Mouse (Mus musculus) CD4-positive, CD25-positive, alpha-beta regulatory T cell, adult 4 months (primary cell): ENCODE measurements around the gene Map3k10. TPM values are rescaled to one million over a fixed set of nuclear protein-coding genes. Genes with fewer than 3 reads are reported as not detected.
A peak's percentile ranks its signal among the peaks of the same experiment; 100 is the strongest.

Source experiments
- ATAC-seq: one replicate; pipeline ENCODE4 v1.8.0; 2017
- polyA plus RNA-seq, 2 experiments: library from polyadenylated mRNA; unstranded; fragments of 100-300 nt; shearing (Covaris generic); gene quantifications; one replicate each; pipeline ENCODE4 v1.2.1; 2017

The Map3k10 gene
- 1 to 10 TPM in 1 of 2 experiments, under 1 TPM in 1; 0.76 to 1.5 TPM for polyA plus RNA-seq

DNA sequence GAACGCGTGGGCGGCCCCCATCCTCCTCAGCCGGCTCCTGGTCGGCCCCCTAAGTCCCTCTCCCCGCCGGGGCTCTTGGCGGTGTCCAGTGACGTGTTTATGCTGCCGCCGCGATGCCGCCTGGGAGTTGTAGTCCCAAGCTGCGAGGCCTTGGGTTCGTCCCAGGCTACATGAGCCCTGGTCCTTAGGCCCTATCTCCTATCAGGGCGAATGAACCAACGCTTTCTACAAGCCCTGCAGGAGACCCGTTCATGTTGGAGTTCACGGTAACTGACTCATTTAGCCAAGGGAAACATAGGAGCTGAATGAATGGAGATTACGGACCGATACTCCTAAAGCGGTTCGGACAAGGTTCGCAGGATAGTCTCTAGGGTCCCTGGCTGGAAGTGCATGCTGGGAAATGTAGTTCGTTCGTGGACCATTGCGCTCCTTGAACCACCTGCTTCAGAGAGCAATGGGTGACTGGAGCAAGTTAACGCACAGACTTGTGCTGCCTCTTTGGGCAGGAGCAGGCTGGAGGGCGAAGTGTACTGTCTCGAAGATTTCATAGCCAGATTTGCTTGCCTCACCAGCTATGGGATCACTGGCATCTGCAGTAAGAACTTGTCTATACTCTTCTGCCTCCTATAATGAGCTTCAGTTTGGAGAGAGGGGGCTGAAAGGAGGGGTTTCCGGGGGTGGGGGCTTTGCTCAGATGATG is at the start of gene Map3k10:
Map3k10 (minus strand) TSS at position 77 of the 700 bp plus-strand sequence.
- ATAC-seq, result peak; percentile 96

DNA sequence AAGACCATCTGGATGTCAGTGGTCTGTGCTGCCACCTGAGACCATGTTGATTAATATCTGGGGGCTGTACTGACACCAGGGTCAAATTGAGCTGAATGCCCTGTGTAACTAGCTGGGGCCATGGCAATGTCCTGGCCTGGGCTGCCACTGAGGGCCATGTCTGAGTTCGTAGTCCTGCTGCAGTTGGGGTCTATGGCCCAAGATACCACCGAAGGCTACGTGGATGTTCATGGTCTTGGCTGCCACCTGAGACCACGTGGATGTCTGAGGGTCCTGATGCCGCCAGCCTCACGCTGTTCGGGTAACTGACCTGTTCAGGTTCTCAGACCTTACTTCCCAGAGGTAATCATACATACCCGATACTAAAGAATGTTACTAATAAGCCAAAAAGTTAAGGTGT is 47.6 kb upstream of the Map3k10 start:
- ATAC-seq, result no peak

DNA sequence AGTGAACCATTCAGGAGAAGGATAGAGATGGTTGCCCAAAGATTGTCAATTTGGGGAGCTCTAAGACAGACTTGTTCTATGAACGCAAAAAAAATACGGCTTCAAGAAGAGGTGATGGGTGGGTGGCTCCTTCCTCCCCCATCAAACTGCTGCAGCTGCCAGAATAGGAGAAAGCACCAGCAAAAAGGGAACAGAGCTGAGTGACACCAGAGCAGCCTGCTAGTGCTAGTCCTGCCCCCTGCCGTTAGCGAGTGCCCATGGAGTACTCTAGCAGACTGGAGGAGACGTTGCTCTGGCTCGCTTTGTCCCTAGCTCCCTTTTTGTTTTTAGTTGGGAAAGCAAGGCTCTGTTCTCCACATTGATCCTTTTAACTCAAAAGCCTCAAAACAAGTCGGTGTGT is 36.0 kb upstream of the Map3k10 start:
- ATAC-seq, result no peak

DNA sequence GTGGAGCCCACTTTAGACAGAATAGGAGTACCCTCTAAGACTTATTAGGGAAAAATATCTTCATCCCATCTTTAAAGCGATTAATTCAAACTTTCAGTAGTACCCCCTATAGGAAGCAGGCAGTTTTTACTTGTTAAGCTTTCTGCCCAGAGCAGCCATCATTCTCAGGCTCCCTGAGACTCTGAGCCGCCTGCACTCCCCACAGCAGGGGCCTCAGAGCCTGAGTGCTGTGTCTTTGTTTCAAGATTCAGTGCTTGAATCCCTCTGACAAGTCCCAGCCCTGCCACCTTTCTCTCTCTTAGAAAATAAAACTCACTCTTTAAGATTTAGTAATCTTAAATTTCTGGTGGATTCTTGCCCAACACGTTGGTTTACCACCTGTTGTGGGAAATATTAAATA is 22.3 kb upstream of the Map3k10 start:
- ATAC-seq, result no peak

DNA sequence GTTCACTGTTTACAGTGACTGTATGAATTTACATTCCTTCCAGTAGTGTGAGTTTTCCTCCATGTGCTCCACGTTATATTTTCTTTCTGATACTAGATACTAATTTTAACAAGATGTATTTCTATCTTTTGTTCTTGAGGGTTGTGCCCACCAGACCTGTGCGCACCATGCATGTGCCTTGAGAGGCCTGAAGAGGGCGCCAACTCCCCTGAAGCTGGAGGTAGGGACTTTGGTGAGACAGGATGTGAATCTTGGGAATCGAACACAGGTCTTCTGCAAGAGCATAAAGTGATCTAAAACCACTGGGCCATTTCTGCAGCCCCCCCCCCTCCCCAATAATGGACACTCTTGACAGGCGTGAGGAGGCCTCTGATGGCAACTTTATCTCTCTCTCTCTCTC is 16.7 kb upstream of the Map3k10 start:
- ATAC-seq, result no peak

DNA sequence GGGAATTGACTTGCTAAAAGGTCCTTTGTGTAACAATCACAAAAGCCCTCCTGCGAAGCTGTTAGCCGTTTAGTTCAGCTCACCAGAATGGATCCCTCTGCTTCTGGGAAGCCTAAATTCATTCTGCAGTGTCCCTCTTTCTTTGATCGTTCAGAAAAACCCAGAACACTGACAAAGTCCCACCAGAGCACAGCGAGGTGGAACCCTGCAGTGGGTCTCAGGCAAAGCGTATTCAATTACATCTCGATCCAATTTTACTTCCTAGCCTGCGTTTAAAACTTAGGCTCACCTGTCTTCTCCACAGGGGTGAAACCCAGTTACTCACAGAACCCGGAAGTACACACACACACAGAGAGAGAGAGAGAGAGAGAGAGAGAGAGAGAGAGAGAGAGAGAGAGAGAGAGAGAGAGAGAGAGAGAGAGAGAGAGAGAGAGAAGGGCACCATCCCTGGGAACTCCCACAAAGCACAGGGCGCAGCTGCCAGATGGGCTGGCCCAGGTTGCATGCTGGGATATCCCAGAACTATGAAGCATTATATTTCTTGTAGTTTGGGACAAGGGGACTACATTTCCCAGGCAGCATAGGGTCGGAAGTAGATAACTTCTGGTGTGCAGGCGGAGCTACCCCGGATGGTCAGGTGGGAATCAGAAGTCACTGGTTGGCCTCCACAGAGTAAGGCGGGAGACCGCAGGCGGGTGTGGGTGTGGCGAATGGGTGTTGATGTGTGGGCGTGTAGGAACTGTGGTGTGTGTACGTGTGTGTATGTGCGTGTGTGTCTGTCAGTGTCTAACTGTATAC is 14.6 kb upstream of the Map3k10 start, which contains the start of gene Zfp607b:
Zfp607b (plus strand) TSS at position 526 of the 798 bp plus-strand sequence.
- ATAC-seq, result peak; percentile 98

DNA sequence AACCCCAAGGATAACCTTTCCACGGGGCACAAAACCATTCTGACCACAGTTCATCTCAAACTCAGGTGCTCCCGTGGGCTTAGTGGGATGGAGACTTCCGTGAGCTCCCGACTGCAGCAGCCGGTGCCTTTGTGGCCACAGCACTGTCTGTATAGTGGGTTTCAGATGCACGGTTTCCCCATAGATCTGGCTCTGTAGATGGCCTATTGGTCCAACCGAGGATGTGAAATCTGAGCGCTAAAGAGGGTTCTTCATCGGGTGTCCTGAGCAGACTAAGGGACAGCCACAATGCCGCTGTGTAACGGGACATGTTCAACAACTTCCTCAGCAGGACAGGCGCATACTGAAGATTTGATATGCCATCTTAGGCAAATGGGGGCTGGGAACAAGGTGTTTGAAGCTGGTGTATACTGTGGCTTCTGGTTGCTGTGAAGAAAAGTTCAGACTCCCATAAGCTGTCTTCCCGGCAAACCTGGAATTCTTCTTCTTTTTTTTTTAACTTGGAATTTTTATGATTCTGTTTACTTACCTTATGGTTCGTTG is 13.9 kb upstream of the Map3k10 start:
- ATAC-seq, result no peak

DNA sequence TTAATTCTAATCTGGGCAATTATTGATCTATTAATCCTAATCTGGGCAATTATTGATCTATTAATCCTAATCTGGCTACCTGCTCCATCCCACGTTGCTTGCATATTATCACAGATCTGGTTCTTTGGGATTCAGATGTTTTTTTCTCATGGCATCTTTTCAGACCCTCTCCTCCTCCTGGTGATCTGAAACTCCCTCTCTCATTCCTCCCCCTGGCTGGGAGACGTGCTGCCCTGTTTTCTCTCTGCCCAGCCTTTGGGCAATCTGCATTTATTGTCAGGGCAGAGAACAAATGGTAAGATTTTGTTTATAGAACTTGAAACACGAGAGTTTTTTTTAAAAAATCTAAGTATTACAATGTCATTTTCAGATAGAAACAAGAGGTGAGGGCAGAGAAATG is 13.4 kb upstream of the Map3k10 start:
- no peak for ATAC-seq

DNA sequence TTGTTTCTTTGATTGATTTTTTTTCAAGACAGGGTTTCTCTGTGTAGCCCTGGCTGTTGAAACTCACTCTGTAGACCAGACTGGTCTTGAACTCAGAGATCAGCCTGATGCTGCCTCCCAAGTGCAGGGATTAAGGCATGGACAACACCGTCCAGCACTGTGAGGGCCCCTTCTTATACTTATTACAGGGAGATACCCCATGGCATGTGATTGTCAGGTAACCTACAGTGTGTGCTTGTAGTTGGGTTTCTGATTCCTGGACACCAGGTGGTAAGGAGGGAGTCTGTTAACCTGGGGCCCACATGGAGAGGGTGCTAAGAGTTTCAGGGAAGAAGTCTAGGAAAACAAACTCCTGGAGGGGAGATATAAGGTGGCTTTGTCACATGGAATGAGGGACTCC is 12.6 kb upstream of the Map3k10 start:
- no peak for ATAC-seq

DNA sequence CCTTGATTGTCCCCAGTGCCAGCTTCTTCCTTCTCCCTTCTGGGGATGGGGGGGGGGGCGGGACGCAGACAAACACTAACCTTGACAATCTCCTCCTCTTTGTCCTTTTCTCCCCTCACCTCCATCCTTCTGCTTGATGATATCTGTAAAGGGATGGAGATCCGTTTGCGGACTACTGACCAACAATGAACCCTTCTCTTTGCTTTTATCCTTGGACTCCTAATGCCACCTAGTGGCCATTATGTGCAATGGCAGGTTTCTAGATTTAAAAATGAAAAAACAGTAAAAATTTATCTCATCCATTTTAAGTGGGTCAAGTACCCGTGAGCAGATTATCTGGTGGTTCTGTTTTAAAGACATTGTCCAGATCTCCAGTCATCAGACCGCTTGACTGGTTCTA is 11.3 kb upstream of the Map3k10 start:
- no peak for ATAC-seq

DNA sequence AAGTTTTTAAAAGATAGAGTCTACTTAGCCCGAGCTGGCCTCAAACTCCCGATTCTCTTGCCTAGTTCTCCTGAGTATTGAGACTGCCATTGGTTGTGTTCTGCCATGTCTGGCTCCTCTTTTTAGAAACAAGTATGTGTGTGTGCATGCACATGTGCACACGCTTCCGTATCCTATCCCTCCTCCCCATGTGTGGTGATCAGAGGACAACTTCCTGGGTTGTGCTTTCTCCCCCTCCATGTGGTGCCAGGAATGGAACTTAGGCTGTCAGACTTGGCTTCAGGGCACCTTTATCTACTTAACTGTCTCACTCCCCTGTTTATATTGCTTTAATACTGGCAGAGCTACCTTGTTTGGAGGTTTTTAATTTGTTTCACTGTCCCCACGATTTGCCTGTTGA is 10.8 kb upstream of the Map3k10 start:
- no peak for ATAC-seq

DNA sequence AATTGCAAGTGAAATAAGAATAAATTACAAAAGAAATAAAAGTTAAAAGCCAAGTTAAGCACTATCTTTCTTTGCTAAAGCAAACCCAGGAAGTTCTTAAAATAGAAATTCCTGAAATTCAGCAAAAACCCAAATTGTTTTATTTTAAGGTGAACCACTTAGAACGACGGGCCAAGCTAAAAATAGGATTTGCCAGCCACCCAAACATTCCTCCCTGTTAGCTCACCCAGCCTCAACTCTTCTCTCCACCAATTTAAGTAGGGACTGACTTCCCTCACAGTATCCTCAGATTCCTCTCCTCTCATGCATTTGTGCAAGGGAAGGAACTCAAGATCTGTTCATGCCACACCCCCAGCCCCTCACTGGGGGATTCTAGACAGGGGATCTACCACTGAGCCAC is 8.8 kb upstream of the Map3k10 start:
- ATAC-seq, result no peak

DNA sequence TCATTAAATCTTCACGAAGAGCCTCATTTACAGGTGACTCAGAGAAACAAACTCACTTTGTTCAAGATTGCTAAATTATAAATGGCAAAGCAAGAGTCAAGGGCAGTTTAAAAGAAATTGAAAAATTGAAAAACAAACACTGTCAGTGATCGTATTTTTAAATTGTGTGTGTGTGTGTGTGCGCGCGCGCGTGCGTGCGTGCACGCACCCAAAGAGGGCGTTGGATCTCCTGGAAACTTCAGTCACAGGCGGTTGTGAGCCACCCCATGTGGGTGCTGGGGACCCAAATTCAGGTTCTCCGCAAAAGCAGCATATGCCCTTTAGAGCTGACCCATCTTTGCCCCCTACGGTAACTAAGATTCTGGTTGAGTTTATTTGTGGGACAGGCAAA is 819 bp upstream of the Map3k10 start:
- no peak for ATAC-seq

DNA sequence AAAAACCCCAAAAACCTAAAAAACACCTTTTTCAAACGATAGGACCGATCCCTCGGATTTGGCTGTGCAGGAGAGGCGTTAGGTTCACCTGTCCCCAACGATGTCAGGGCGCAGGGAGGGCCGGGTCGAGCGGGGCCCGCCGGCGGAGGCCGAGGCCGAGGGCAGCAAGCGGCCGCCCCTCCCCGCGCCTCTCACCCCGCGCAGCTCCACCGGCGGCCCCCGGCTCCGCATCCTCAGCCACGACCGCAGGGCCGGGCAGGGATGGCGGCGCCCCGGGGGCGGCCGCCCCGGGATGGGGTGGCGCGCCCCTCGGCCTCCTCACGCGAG is 240 bp downstream of the Map3k10 start:
- ATAC-seq, result no peak

DNA sequence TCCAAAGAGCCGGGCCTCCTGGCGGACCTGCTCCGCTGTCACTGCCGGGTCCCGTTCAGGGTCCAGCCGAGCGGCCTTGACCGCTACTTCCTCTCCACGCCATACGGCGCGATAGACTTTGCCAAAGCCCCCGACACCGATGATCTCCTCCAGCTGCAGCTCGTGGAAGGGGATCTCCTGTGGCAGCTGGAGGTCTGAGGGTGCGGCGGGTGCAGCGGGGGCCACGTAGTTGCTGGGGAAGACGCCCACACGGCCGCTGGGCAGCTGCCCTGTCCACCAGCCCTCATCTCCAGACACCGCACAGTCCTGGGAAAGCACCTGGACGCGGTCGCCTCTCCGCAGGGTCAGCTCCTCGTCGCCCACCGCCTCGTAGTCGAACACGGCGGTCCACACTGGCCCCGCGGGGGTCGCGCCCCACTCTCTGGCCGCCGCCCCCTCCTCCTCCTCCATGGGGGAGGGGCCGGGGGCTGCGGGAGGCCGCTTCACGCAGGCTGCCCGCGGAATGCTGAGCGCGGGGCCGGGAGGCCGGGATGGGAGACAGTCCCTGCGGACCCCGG is 745 bp downstream of the Map3k10 start:
- ATAC-seq, result no peak

DNA sequence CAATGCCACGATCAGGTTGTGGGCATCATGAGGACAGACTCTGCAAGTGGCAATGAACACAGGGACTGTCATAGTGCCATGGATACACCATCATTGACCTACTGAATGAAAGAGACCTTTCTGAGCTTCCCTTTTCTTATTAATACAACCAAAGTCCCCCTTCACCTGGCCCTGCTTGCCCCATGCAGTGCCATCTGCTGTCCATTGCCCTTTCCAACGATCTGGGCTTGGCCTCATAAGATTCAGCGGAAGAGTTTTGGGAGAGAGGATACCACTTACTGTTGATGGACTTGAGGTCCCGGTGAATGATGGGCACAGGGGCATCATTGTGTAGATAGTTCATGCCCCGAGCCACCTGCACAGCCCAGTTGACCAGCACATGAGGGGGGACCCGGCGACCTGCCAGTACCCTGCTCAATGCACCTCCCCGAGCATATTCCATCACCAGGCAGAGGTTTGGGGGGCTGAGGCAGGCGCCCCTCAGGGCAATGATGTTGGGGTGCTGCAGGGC is 1.3 kb downstream of the Map3k10 start:
- ATAC-seq, result no peak

DNA sequence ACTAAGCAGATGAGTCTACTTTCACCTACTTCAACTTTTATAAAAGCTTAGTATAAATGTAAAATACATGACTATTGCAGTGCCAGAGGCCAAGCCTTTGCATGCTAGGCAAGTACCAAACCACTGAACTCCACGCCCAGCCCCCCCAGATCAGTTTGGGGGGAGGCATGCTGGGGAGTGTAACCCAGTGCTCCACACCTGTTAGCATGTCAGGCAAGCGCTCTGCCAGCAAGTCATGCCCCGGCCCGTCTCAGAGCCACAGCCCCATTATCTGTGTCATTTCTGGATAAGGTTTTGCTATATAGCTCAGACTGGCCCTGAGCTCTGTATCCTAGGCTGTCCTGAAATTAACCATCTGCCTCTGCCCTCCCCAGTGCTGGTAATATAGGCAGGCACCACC is 12.4 kb downstream of the Map3k10 start:
- no peak for ATAC-seq

DNA sequence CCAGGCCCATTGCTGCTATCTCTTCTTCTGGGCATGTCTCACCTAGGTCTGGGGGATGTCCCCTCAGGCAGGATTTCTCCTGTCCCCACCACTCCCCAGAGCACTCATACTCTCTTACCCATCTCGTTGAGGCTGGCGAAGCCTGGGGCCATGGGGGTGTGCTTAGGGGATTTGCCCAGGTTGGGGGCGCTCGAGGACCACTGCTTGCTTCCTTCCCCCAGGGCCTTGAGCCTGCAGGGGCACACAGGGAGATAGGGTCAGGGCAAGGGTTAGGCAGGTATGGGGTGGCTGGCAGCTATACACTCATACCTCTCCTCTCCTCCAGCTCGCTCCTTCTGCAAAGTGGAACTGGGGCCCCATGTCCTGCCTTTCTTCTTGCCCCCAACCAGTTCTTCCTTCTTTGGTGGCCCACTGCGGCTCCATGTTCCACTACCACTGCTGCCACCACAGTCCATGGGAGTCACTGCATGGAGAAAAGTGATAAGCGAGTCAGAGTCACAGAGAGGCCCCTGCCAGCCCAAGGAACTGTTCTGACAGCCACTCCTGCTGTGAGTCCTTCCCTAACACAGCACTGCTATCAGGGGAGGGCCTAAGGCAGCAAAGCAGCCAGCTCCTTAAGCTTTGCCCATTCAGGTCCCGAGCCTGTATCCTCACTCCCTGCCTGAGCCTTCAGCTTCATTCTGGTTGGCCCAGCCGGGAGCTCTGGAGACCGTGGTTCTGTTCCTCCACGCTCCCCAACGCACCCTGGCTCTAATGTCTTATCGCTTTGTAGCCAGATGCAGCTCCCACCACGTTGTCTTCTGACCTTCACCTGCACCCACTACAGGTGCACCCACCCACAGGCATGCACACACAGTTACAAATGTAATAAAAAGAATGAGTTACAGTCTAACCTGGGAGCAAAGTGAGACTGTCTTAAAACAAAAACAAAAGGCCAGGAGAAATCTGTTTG is 15.4 kb downstream of the Map3k10 start:
- ATAC-seq, result no peak

DNA sequence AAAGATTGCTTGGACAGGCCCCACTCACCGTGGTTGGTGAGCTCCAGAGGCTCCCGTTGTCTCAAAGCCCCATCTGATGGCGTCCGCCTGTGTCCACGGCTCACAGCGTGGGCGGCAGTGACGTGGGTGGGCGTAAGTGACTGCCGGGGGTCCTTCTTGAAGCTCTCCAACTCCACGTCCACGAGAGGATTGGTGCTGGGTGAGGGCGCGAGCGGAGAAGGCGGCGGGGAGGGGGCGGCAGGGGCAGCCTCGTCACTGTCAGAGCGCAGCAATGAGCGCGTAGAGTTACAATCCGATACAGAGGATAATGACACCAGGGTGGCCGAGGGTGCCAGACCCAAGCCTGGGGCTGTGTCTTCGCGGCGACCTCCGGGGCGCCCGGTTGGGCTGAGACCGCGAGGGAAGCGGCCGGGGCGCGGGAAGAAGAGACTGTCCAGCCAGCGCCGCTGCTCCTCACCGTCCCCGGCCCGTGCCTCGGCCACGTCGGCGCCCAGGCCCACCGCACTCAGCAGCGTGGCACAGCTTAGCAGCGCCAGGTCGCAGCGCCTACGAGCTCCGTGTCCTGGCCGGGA is 16.5 kb downstream of the Map3k10 start:
- ATAC-seq, result no peak

DNA sequence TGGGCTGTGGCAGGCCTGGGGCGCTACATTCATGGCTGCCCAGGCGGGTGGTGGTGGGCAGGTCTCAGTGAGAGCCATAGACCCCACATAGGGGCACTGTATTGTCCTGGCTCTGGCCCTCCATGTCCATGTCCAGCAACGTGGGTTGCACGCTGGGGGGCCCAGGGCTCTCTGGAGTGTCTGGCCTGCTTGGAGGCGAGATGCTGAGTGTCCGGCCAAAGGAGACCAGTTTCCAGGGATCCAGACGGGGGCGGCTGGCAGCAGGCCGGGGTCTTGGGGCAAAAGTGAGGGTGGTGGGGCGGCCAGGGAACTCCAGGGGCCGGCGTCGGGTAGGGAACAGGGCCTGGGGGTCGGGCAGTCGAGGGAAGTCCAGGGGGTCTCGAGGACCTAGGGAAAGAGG is 17.8 kb downstream of the Map3k10 start:
- no peak for ATAC-seq

DNA sequence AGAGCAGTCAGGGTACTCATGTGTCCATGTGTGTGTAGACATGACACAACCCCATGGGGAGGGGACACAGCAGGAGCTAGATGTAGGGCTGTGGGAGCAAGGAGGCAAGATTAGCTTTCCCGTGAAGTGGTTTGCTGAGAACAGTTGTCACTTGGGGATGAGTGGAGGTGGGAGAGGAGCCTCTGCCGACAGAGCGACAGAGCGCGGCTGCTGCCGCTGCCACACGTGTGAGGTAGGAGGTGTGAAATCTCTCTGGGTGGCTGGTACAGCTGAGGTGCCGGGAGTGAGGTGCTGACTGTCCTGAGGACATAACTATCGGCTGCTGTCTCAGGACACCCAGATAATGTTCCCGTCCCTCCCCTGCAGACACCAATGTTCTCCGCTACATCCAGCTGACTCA is 18.9 kb downstream of the Map3k10 start:
- no peak for ATAC-seq
